Mouse (Mus musculus) 3134 (cell line): ENCODE measurements around the gene Ttc23.
A peak's percentile ranks its signal among the peaks of the same experiment; 100 is the strongest.

Experiments used
- DNase-seq: peaks from one replicate; pipeline ENCODE4 v3.0.0-alpha.2; 2011; ENCODE audit warnings: low spot score; ENCODE audit not compliant: insufficient read length; ENCODE audit errors: extremely low read depth

Ttc23 gene

DNA sequence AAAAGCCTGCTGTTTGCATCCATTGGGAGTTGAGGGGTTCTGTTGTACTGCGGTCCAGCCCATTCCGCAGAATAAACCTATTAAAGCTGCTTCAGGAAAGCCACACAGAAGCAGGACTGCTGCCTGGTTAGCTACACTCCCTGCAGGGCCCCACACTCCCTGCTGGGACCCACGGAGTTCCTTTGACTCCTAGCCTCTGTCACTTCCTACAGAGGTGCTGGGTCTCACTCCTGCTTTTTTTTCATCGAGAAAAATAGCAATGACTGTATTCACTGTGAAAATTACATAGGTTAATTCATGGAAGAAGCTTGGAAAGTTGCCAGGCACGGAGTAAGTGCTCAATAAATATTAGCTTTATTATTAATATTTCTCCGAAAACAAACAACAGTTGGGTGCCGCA is 146.2 kb downstream of the Ttc23 start:
- DNase-seq, result no peak

- no peak for DNase-seq
Measured at GRCm38 (mm10) chr7:67797065-67797464, 149.9 kb downstream of the Ttc23 start.

GRCm38 (mm10) chr7:67798476-67798875 is 151.3 kb downstream of the Ttc23 start:
- no peak for DNase-seq

GRCm38 (mm10) chr7:67800547-67800946 is 153.3 kb downstream of the Ttc23 start:
- no peak for DNase-seq

GRCm38 (mm10) chr7:67801022-67801421 is 153.8 kb downstream of the Ttc23 start:
- no peak for DNase-seq

DNA sequence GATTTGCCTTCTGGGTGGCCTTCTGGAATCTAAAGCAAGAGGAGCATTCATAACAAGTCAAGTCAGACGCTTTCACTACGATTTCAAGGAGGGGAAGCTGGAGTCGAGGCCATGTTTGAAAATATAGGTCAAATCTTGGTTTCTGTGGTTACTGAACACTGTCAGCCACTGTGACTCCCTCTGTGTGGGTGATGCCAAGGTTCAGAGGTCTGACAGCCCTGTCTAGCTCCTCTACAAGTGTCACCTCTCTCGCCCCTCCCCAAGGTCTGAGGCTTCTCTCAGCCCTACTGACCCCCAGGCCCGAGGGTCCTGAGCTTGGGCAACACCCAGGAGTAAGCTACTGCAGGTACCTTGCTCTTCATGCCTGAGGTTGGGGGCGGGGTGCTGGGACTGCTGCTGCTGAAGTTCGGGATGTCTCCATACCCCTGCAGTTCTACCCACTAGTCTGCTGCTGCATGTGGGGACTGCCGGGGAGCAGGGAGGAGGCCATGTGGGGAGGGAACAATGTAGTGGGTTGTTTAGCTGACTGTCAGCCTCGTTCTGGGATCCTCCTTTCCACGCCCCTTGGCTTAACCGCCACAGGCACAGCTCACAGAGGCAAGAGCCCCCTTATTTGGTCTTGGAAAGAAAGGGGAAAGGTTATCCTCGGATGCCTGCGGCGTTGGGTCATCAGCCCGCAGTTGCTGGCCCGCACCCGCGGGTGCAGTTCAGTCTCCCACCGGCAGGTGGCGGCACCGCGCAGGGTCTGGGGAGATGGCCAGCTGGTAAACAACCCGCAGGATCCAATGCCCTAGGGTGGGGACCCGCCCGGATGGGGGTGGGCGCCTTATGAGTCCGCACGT is 156.0 kb downstream of the Ttc23 start:
- DNase-seq, result peak; percentile 83

DNA sequence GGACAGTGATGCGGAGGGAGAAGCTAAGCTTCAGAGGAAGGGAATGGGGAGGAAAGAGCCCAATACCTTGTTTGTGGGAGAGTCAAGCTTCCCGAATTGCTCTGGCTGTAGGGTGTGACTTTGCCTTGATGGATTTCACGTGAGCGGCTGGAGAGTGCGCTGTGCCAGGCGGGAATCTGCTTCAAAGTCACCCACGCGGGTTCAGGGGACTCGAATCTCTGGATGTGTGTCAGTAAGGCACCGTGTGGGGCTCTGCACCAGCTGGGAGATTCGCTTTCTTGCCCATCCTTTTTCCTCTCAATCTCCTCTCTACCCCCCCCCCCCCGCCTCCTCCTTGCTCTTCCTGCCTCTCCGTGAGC is 156.6 kb downstream of the Ttc23 start:
- no peak for DNase-seq
